In genomic region chr19:43584788-43585187, GRCm38 (mm10) we compare ENCODE assay signal across 8 mouse cellular contexts. TPM values are rescaled to one million over a fixed set of nuclear protein-coding genes. Genes with fewer than 3 reads are reported as not detected.
A peak's percentile ranks its signal among the peaks of the same experiment; 100 is the strongest.
DNase-seq lines count a peak whose midpoint lies in the region; ATAC-seq and TF ChIP-seq lines count a peak whose summit lies in the region.
"Had no signal": no experiment of that assay in that cellular context is flagged by ENCODE, and none has a peak within 500 bp of the region (broad histone marks: within the 10 kb centered on the region; RNA-seq: fewer than 3 reads in every experiment).

No protein-coding gene starts in this region.

- peaks cover 3% of the 10 kb centered on the region; the same call in 1 of the 2 replicates for H3K4me1 ChIP-seq in forebrain, embryonic 13.5 days
- H3K4me1 ChIP-seq in lung, embryonic 14.5 days (ENCODE audit: insufficient read depth): no peaks in the 10 kb centered on the region
- H3K4me1 ChIP-seq in cerebellum, adult 2 months (ENCODE audit: control insufficient read depth, insufficient read depth, low read length): no peaks in the 10 kb centered on the region

- no peak for TF ChIP-seq POLR2A in cerebellum, adult 2 months (IDR thresholded peaks at IDR 0.05; ENCODE audit: borderline replicate concordance, insufficient read depth, low read length)

- H3K36me3 ChIP-seq in forebrain, embryonic 13.5 days (ENCODE audit: poor library complexity, severe bottlenecking): no peaks in the 10 kb centered on the region
- no peaks in the 10 kb centered on the region for H3K36me3 ChIP-seq in lung, embryonic 14.5 days (ENCODE audit: insufficient read depth)

- 6% methylated on average over 13 of the region's 13 CpGs for WGBS in forebrain, embryonic 13.5 days
- WGBS in lung, embryonic 14.5 days: 1% methylated on average over 13 of the region's 13 CpGs
- WGBS in cerebellum, adult 2 months: 7% methylated on average over 13 of the region's 13 CpGs

- H3K27ac ChIP-seq in forebrain, embryonic 13.5 days: no peak overlapping the region
- no peak overlapping the region for H3K27ac ChIP-seq in lung, embryonic 14.5 days (ENCODE audit: low read depth)
- H3K27ac ChIP-seq in cerebellum, adult 2 months (ENCODE audit: insufficient read depth, low read length): no peak overlapping the region
- H3K27ac ChIP-seq in layer of hippocampus, adult 2 months: no peak overlapping the region

- H3K9ac ChIP-seq in forebrain, embryonic 13.5 days: no peak overlapping the region
- no peak overlapping the region for H3K9ac ChIP-seq in lung, embryonic 14.5 days

- no peaks in the 10 kb centered on the region for H3K9me3 ChIP-seq in forebrain, embryonic 13.5 days (replicated peaks)
- H3K9me3 ChIP-seq in lung, embryonic 14.5 days (ENCODE audit: low read depth, low read length): no peaks in the 10 kb centered on the region

- peaks cover 88% of the 10 kb centered on the region for H3K27me3 ChIP-seq in forebrain, embryonic 13.5 days
- peaks cover 62% of the 10 kb centered on the region for H3K27me3 ChIP-seq in lung, embryonic 14.5 days (ENCODE audit: insufficient read depth, low read length)
- H3K27me3 ChIP-seq in cerebellum, adult 2 months (ENCODE audit: control insufficient read depth, insufficient read depth, low read length): peaks cover 1% of the 10 kb centered on the region; the same call in 1 of the 2 replicates

- ATAC-seq in forebrain, embryonic 13.5 days: no peak
- ATAC-seq in lung, embryonic 14.5 days (ENCODE audit: insufficient read depth): no peak
- no peak for ATAC-seq in megakaryocyte-erythroid progenitor cell, adult 5-6 weeks (replicated peaks; ENCODE audit: low FRiP score, low TSS enrichment, poor library complexity, severe bottlenecking)

- H3K4me2 ChIP-seq in forebrain, embryonic 13.5 days: peak overlapping the region; percentile 17; the same call in 1 of the 2 replicates
- H3K4me2 ChIP-seq in lung, embryonic 14.5 days: peak overlapping the region; percentile 35; the same call in 1 of the 2 replicates

- DNase-seq in embryo, embryonic 10 days (ENCODE audit: low spot score): peak; percentile 77
- peak; percentile 56 for DNase-seq in kidney, adult 18-20 months
- peak; percentile 85 for DNase-seq in lung, embryonic 14.5 days
- no peak for DNase-seq in cerebellum, adult 2 months
- no peak for DNase-seq in layer of hippocampus, adult 2 months (ENCODE audit: low spot score in 2 of 2)

- TF ChIP-seq CTCF in lung, embryonic 14.5 days (IDR thresholded peaks at IDR 0.05; ENCODE audit: low read depth): no peak
- TF ChIP-seq CTCF in cerebellum, adult 2 months (IDR thresholded peaks at IDR 0.05; ENCODE audit: borderline replicate concordance, insufficient read depth, low read depth, low read length): no peak
- no peak for TF ChIP-seq CTCF in layer of hippocampus, adult 2 months (conservative IDR thresholded peaks at IDR 0.05)

- H3K4me3 ChIP-seq in forebrain, embryonic 13.5 days: no peak overlapping the region
- no peak overlapping the region for H3K4me3 ChIP-seq in lung, embryonic 14.5 days (ENCODE audit: low read depth, low read length)
- H3K4me3 ChIP-seq in cerebellum, adult 2 months (replicated peaks; ENCODE audit: insufficient read depth, low read depth, low read length): no peak overlapping the region
- no peak overlapping the region for H3K4me3 ChIP-seq in layer of hippocampus, adult 2 months

RNA-seq across cellular contexts. Expression of gene Nkx2-3, which starts 27.3 kb away (rescaled TPM):
- polyA plus RNA-seq in forebrain, embryonic 13.5 days (2015; fragmentation: Nextera tagmentation; extraction: Ambion mirVana): 4.8 and 5.2 TPM in 2 replicates
- polyA plus RNA-seq in lung, embryonic 14.5 days (2014; fragmentation: Nextera tagmentation; extraction: Ambion mirVana): not detected in 2 replicates
- not detected in 2 replicates for total RNA-seq in megakaryocyte-erythroid progenitor cell, adult 5-6 weeks (2014; fragmentation: Nextera tagmentation)
- total RNA-seq in megakaryocyte-erythroid progenitor cell, adult 5-6 weeks (2017): not detected in 2 replicates
- polyA plus RNA-seq in cerebellum, adult 2 months (2012; rRNA removed): not detected in 2 replicates
- not detected for total RNA-seq in layer of hippocampus, adult 2 months (2021)
- total RNA-seq: left cerebral cortex, postnatal 10 days had no signal

Comparison
In these comparisons a context has a peak if more than half of its experiments do, and no peak if none do; other contexts are left out.
1. DNase-seq: peak in embryo, embryonic 10 days (single experiment), kidney, adult 18-20 months (single experiment) and lung, embryonic 14.5 days (single experiment); none in cerebellum, adult 2 months (0 of 2) and layer of hippocampus, adult 2 months (0 of 2).